Mouse (Mus musculus) ES-Bruce4 (cell line): Measurements from ENCODE around the gene Ccdc172. TPM values are rescaled to one million over a fixed set of nuclear protein-coding genes. Genes with fewer than 3 reads are reported as not detected.

Experiments
- H3K27ac ChIP-seq: 2 replicates; pipeline ENCODE4 v1.5.1; 2012; ENCODE audit warnings: low read length, inconsistent platforms; ENCODE audit not compliant: insufficient read depth
- H3K27me3 ChIP-seq: 2 replicates; pipeline ENCODE4 v1.6.1; 2012; ENCODE audit warnings: mild to moderate bottlenecking, low read length, inconsistent platforms; ENCODE audit not compliant: control insufficient read depth, poor library complexity, insufficient read depth, severe bottlenecking
- H3K36me3 ChIP-seq: 2 replicates; pipeline ENCODE4 v1.6.1; 2012; ENCODE audit warnings: inconsistent platforms, mild to moderate bottlenecking, low read length, moderate library complexity; ENCODE audit not compliant: control insufficient read depth, poor library complexity, insufficient read depth, severe bottlenecking
- H3K4me1 ChIP-seq: one replicate; pipeline ENCODE4 v1.8.1; 2011; ENCODE audit warnings: low read length; ENCODE audit not compliant: control insufficient read depth, insufficient read depth
- H3K4me3 ChIP-seq: 2 replicates; pipeline ENCODE4 v1.5.1; 2011; ENCODE audit warnings: low read depth, mild to moderate bottlenecking, low read length
- H3K9ac ChIP-seq: 2 replicates; pipeline ENCODE4 v1.6.1; 2012; ENCODE audit warnings: low read depth, mild to moderate bottlenecking, inconsistent platforms; ENCODE audit not compliant: poor library complexity, severe bottlenecking
- H3K9me3 ChIP-seq: replicated peaks from 2 replicates; pipeline ENCODE4 v1.6.1; 2012; ENCODE audit warnings: mild to moderate bottlenecking, low read length, inconsistent platforms; ENCODE audit not compliant: control insufficient read depth, poor library complexity, insufficient read depth, severe bottlenecking
- CTCF ChIP-seq: IDR thresholded peaks from one replicate; pipeline ENCODE4 v1.8.1; 2011; ENCODE audit warnings: low read depth, low read length
- EP300 ChIP-seq: IDR thresholded peaks from 2 replicates; pipeline ENCODE4 v1.6.1; 2011; ENCODE audit warnings: low read depth, low read length; ENCODE audit not compliant: insufficient read depth
- POLR2A ChIP-seq: IDR thresholded peaks from one replicate; pipeline ENCODE4 v1.8.1; 2011; ENCODE audit warnings: low read length; ENCODE audit not compliant: insufficient read depth
- polyA plus RNA-seq: library from polyadenylated mRNA; stranded (reverse); fragments of >200 nt; gene quantifications from 2 replicates; pipeline ENCODE4 v1.2.4, GENCODE M21; 2011; ENCODE audit warnings: low read depth; ENCODE audit not compliant: missing spikeins, insufficient read depth, insufficient read length

Gene Ccdc172
- polyA plus RNA-seq, 1 experiment: not detected

DNA sequence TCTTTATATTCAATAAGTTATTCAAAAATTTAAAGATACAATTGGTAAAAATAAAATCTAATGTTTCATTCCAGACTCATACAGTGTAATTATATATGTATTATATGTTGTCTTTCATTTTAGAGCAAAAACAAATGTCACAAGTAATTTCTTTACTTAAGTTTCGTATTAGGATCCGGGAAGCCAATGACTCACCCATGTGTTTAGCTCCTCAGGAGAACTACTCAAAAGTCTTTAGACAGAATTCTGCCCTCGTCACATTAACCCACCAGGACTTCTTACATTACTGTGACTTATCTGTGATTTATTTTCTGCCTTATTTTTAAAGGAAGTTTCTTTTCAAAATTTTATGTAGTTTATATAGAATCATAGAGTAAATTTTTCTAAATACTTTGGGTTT is 39.1 kb downstream of the Ccdc172 start:
- no peaks in the 10 kb centered on the region for H3K27me3 ChIP-seq
- H3K4me1 ChIP-seq: no peaks in the 10 kb centered on the region
- H3K9me3 ChIP-seq: no peaks in the 10 kb centered on the region
- no peak for TF ChIP-seq EP300
- no peak for TF ChIP-seq POLR2A
- no peak for TF ChIP-seq CTCF
- no peaks in the 10 kb centered on the region for H3K36me3 ChIP-seq
- H3K4me3 ChIP-seq: no peak overlapping the region
- H3K9ac ChIP-seq: no peak overlapping the region
- no peak overlapping the region for H3K27ac ChIP-seq

DNA sequence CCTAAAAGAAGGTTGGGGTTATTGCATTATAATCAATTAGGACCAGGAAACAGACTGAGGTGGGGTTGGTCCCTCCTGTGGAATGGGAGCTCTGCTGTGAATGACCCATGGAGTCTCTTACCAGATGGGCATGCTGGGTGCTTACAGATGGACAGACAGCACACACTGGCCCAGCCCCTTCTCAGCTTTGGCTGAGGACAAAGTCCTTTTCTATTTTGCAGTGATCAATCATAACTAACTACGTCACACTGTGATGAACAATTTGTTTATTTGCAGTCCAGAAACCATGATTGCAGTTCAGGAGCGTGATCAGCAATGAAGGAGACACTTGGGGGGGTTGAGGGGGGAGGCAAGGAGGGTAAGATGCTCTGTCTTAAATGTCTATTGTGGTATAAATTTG is 43.2 kb downstream of the Ccdc172 start:
- TF ChIP-seq CTCF (no peak), POLR2A (no peak), EP300 (no peak)
- Histone ChIP-seq H3K4me3 (no peak overlapping the region), H3K4me1 (no peaks in the 10 kb centered on the region), H3K27me3 (no peaks in the 10 kb centered on the region), H3K9ac (no peak overlapping the region), H3K36me3 (no peaks in the 10 kb centered on the region), H3K9me3 (no peaks in the 10 kb centered on the region; the same call in 1 of the 2 replicates), H3K27ac (no peak overlapping the region)

DNA sequence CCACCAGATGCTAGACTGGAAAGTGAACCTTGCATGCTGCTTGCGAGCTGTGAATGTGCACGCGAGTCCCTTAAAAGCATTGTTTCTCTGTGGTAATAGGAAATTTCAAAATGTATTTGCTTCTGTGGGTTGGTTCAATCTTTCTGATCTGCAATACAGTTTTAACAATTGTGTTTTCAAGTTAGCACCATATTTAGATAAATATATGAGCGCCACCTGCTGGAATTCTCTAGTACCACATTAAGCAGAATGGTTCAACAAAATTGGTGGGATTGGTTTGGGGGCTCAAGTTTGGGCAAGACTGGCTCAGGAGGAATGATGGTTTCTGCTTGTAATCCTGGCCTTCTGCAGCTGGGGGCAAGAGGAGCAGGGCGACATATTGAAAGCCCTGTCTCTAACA is 46.6 kb downstream of the Ccdc172 start:
- TF ChIP-seq POLR2A (no peak), EP300 (no peak), CTCF (no peak)
- Histone ChIP-seq H3K27me3 (no peaks in the 10 kb centered on the region), H3K27ac (no peak overlapping the region), H3K4me3 (no peak overlapping the region), H3K9ac (no peak overlapping the region), H3K9me3 (peaks cover 12% of the 10 kb centered on the region), H3K36me3 (no peaks in the 10 kb centered on the region), H3K4me1 (no peaks in the 10 kb centered on the region)

DNA sequence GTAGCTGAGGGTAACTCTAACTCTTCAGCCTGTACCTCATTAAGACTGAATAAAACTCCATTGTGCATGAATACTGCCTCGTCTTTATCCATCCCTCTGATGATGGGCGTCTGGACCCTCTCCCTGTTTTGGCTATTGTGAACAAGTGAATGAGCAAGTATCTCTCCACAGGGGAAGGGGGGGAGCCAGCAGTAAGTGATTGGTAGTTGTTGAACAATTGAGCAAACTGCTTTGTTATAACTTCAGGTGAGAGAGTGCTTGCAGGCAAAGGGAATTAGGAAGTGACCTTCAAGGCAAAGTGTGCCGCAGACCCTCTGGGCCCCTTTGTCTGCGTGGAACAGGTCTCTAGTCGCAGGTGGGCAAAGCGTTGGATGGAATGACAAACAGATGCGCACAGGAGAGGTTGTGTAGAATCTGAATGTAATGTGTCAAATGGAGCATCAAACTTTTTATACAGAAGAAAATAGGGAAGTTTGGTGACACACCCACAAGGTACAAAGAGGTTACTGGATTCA is 50.6 kb downstream of the Ccdc172 start:
- Histone ChIP-seq H3K27me3 (no peaks in the 10 kb centered on the region), H3K4me3 (no peak overlapping the region), H3K36me3 (no peaks in the 10 kb centered on the region), H3K27ac (no peak overlapping the region), H3K9me3 (peaks cover 12% of the 10 kb centered on the region), H3K4me1 (no peaks in the 10 kb centered on the region), H3K9ac (no peak overlapping the region)
- TF ChIP-seq EP300 (no peak), POLR2A (no peak), CTCF (no peak)

DNA sequence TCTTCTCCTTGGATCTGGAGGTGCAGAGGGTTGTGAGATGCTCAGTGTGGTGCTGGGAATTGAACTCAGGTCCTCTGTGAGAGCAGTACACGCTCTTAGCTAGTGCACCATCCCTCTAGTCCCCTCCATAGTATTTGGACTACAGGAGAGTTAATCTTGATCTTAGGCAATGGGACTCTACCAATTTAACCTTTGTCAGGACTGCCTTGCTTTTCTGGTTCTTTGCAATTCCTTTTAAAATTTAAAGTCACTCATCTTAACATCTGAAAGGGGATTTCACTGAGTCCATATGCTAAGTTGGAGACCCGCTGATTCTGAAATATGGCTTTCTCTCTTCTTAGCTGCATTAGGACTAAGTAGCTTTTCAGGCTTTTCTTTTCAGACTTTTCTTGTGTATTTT is 59.8 kb downstream of the Ccdc172 start:
- Histone ChIP-seq H3K36me3 (no peaks in the 10 kb centered on the region), H3K27ac (no peak overlapping the region), H3K9me3 (no peaks in the 10 kb centered on the region), H3K27me3 (no peaks in the 10 kb centered on the region), H3K4me3 (no peak overlapping the region), H3K9ac (no peak overlapping the region), H3K4me1 (peaks cover 1% of the 10 kb centered on the region)
- TF ChIP-seq POLR2A (no peak), EP300 (no peak), CTCF (no peak)

DNA sequence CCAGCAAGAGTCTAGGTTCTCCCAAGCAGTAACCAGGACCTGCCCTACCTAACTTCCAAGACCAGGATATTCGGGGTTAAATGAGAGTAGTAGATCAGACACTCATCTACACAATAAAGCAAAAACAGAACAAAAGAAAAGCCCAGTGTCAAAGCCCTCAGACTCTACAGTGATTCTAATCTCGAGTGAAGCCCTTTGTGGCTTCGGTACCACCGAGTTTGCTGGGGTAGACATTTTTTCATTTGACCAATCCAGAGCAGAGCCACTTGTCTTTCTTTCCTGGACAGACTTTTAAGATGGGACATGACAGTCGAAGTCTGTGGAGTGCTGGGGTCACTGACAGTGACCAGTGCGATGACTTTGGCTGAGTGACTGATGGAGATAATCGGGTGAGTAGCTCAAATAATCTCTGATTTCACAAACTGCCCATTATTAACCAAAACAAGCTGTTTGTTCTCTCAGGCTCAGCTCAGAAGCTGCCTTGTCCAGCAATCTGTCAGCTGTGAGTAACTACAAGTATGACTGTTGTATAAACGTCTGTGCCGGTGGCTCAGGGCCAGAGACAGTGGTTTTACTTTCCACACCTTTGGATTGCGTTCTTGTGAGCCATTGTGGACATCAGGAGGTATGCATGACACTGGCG is 60.8 kb downstream of the Ccdc172 start:
- TF ChIP-seq EP300: no peak
- no peak for TF ChIP-seq POLR2A
- no peak for TF ChIP-seq CTCF
- Histone ChIP-seq H3K27me3 (no peaks in the 10 kb centered on the region), H3K4me1 (peaks cover 1% of the 10 kb centered on the region), H3K9ac (no peak overlapping the region), H3K4me3 (no peak overlapping the region), H3K27ac (no peak overlapping the region), H3K36me3 (no peaks in the 10 kb centered on the region), H3K9me3 (no peaks in the 10 kb centered on the region)
